ENCODE assay signal across 25 mouse cellular contexts in the genomic region with DNA sequence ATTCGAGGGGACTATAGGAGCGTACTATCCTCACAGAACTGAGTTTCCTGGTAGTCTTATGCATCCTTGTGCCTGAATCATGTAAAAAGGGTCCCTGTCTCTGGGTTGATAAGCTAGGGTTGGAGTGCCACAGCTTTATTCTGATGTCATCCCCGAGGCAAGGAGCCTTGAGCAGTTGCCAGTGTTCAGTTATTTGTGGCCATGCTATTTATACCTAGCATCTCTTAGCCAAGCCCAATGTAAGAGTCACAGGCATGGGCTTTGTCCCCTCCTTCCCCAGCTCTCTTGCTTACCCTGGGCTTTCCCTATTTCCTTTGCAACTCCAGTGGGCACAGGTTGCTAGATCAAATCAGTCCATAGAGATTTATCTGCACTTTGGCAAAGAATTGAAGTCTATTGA.
DNase-seq lines count a peak whose midpoint lies in the region.
"Had no signal": no experiment of that assay in that cellular context is flagged by ENCODE, and none has a peak within 500 bp of the region (broad histone marks: within the 10 kb centered on the region; RNA-seq: fewer than 3 reads in every experiment).

No protein-coding gene starts in this region.

- H3K27ac ChIP-seq in heart, embryonic 10.5 days = no peak overlapping the region
- H3K27ac ChIP-seq: hindbrain, embryonic 13.5 days; left cerebral cortex, adult 2 months; limb, embryonic 12.5 days; liver, embryonic 15.5 days; midbrain, embryonic 15.5 days; neural tube, embryonic 15.5 days; stomach, embryonic 15.5 days had no signal

- DNase-seq in adrenal gland, postnatal 14 days = peak; percentile 26
- no peak for DNase-seq in adrenal gland, postnatal 25 days
- DNase-seq in gastrocnemius, adult 18-20 months (ENCODE audit: low spot score) = peak; percentile 57
- no peak for DNase-seq in gastrocnemius, postnatal 14 days
- DNase-seq in heart, adult 8-10 months (ENCODE audit: low spot score) = peak; percentile 41
- DNase-seq in heart, embryonic 10.5 days (ENCODE audit: low spot score) = no peak
- DNase-seq in skeletal muscle tissue, adult 2 months (ENCODE audit: low read depth, low spot score) = peak; percentile 75
- no peak for DNase-seq in left cerebral cortex, adult 18-20 months (ENCODE audit: low spot score in 2 of 2)
- DNase-seq: adrenal gland, adult 8-10 months; cerebellum, adult 9-10 months; kidney, adult 9 months; kidney, postnatal 25 days; lung, embryonic 14.5 days; lung, postnatal 14 days; retina, postnatal 1 day; right cerebral cortex, postnatal 14 days; thymus, postnatal 14 days had no signal

- peaks cover 9% of the 10 kb centered on the region; the same call in 1 of the 2 replicates for H3K4me1 ChIP-seq in heart, embryonic 10.5 days
- H3K4me1 ChIP-seq: liver, embryonic 15.5 days; midbrain, embryonic 15.5 days; stomach, embryonic 15.5 days had no signal

- intact Hi-C loops in gastrocnemius, postnatal 14 days (cut with DNase I; ENCODE audit: low total_unique reads) = no loop called here

- H3K4me3 ChIP-seq in heart, embryonic 10.5 days = no peak overlapping the region
- H3K4me3 ChIP-seq: erythroblast, embryonic 14.5 days; hindbrain, embryonic 13.5 days; left cerebral cortex, adult 2 months; limb, embryonic 12.5 days; liver, embryonic 15.5 days; midbrain, embryonic 15.5 days; neural tube, embryonic 15.5 days; stomach, embryonic 15.5 days had no signal

- H3K36me3 ChIP-seq in heart, embryonic 10.5 days = no peaks in the 10 kb centered on the region
- H3K36me3 ChIP-seq: hindbrain, embryonic 13.5 days; limb, embryonic 12.5 days; liver, embryonic 15.5 days; midbrain, embryonic 15.5 days; neural tube, embryonic 15.5 days; stomach, embryonic 15.5 days had no signal

- peaks cover 19% of the 10 kb centered on the region for H3K27me3 ChIP-seq in heart, embryonic 10.5 days (ENCODE audit: insufficient read depth, poor library complexity, severe bottlenecking)
- H3K27me3 ChIP-seq: limb, embryonic 12.5 days; midbrain, embryonic 15.5 days; neural tube, embryonic 15.5 days; stomach, embryonic 15.5 days had no signal

- no peaks in the 10 kb centered on the region for H3K9me3 ChIP-seq in heart, embryonic 10.5 days
- H3K9me3 ChIP-seq: hindbrain, embryonic 13.5 days; limb, embryonic 12.5 days; liver, embryonic 15.5 days; midbrain, embryonic 15.5 days; neural tube, embryonic 15.5 days; stomach, embryonic 15.5 days had no signal

- WGBS in heart, embryonic 10.5 days = 67% methylated on average over 3 of the region's 3 CpGs

Comparison
In these comparisons a context has a peak if more than half of its experiments do, and no peak if none do; other contexts are left out.
1. DNase-seq: peak in adrenal gland, postnatal 14 days (single experiment), gastrocnemius, adult 18-20 months (single experiment), heart, adult 8-10 months (single experiment) and skeletal muscle tissue, adult 2 months (single experiment); none in adrenal gland, postnatal 25 days (single experiment), gastrocnemius, postnatal 14 days (single experiment), heart, embryonic 10.5 days (single experiment) and left cerebral cortex, adult 18-20 months (0 of 2).